Mouse (Mus musculus): ENCODE results near the gene Zfp607b. TPM values are rescaled to one million over a fixed set of nuclear protein-coding genes. Genes with fewer than 3 reads are reported as not detected.
A peak's percentile ranks its signal among the peaks of the same experiment; 100 is the strongest.

Zfp607b gene
- 1.2 and 4.2 TPM in 2 replicates for polyA plus RNA-seq (2011; ENCODE audit: insufficient read depth, insufficient read length, low replicate concordance, missing spikeins)

GRCm38 (mm10) chr7:27688815-27689612 is at the start of gene Zfp607b:
Gene Zfp607b (plus strand): TSS chr7:27689340.
- H3K4me1 ChIP-seq (ENCODE audit: control insufficient read depth, insufficient read depth, low read length) = no peaks in the 10 kb centered on the region
- TF ChIP-seq CTCF (IDR thresholded peaks at IDR 0.05; ENCODE audit: control insufficient read depth, insufficient read depth, low read length) (no peak), POLR2A (IDR thresholded peaks at IDR 0.05; ENCODE audit: borderline replicate concordance, control insufficient read depth, low read depth, low read length) (no peak)
- WGBS = under 1% methylated on average over 19 of the region's 19 CpGs
- H3K27ac ChIP-seq (ENCODE audit: control insufficient read depth, insufficient read depth, low read depth, low read length, poor library complexity) = no peak within 1 kb of the TSS
- peak within 1 kb of the TSS; percentile 44 for H3K4me3 ChIP-seq (replicated peaks; ENCODE audit: control insufficient read depth, low read depth, low read length)

- Histone ChIP-seq H3K4me3 (replicated peaks; ENCODE audit: control insufficient read depth, low read depth, low read length) (no peak overlapping the region), H3K4me1 (ENCODE audit: control insufficient read depth, insufficient read depth, low read length) (no peaks in the 10 kb centered on the region; the same call in 1 of the 2 replicates), H3K27ac (ENCODE audit: control insufficient read depth, insufficient read depth, low read depth, low read length, poor library complexity) (no peak overlapping the region)
- WGBS = 17% methylated on average over 1 of the region's 1 CpGs
- TF ChIP-seq CTCF (IDR thresholded peaks at IDR 0.05; ENCODE audit: control insufficient read depth, insufficient read depth, low read length) = no peak
Measured at GRCm38 (mm10) chr7:27644471-27644870, 44.7 kb upstream of the Zfp607b start.

- TF ChIP-seq POLR2A (IDR thresholded peaks at IDR 0.05; ENCODE audit: borderline replicate concordance, control insufficient read depth, low read depth, low read length) (no peak), CTCF (IDR thresholded peaks at IDR 0.05; ENCODE audit: control insufficient read depth, insufficient read depth, low read length) (no peak)
- Histone ChIP-seq H3K4me3 (replicated peaks; ENCODE audit: control insufficient read depth, low read depth, low read length) (no peak overlapping the region), H3K4me1 (ENCODE audit: control insufficient read depth, insufficient read depth, low read length) (no peaks in the 10 kb centered on the region), H3K27ac (ENCODE audit: control insufficient read depth, insufficient read depth, low read depth, low read length, poor library complexity) (no peak overlapping the region)
- 83% methylated on average over 7 of the region's 7 CpGs for WGBS
Measured at GRCm38 (mm10) chr7:27646516-27646915, 42.6 kb upstream of the Zfp607b start.

- Histone ChIP-seq H3K4me1 (ENCODE audit: control insufficient read depth, insufficient read depth, low read length) (no peaks in the 10 kb centered on the region; the same call in 1 of the 2 replicates), H3K27ac (ENCODE audit: control insufficient read depth, insufficient read depth, low read depth, low read length, poor library complexity) (no peak overlapping the region), H3K4me3 (replicated peaks; ENCODE audit: control insufficient read depth, low read depth, low read length) (no peak overlapping the region)
- WGBS = 84% methylated on average over 6 of the region's 6 CpGs
- no peak for TF ChIP-seq POLR2A (IDR thresholded peaks at IDR 0.05; ENCODE audit: borderline replicate concordance, control insufficient read depth, low read depth, low read length)
Measured at GRCm38 (mm10) chr7:27647281-27648002, 41.7 kb upstream of the Zfp607b start.

- Histone ChIP-seq H3K4me1 (ENCODE audit: control insufficient read depth, insufficient read depth, low read length) (no peaks in the 10 kb centered on the region; the same call in 1 of the 2 replicates), H3K4me3 (replicated peaks; ENCODE audit: control insufficient read depth, low read depth, low read length) (no peak overlapping the region), H3K27ac (ENCODE audit: control insufficient read depth, insufficient read depth, low read depth, low read length, poor library complexity) (no peak overlapping the region)
- TF ChIP-seq CTCF (IDR thresholded peaks at IDR 0.05; ENCODE audit: control insufficient read depth, insufficient read depth, low read length) = no peak
- no peak for TF ChIP-seq POLR2A (IDR thresholded peaks at IDR 0.05; ENCODE audit: borderline replicate concordance, control insufficient read depth, low read depth, low read length)
- WGBS = 83% methylated on average over 11 of the region's 11 CpGs
Measured at GRCm38 (mm10) chr7:27649723-27650122, 39.4 kb upstream of the Zfp607b start.

- Histone ChIP-seq H3K27ac (ENCODE audit: control insufficient read depth, insufficient read depth, low read depth, low read length, poor library complexity) (no peak overlapping the region), H3K4me3 (replicated peaks; ENCODE audit: control insufficient read depth, low read depth, low read length) (no peak overlapping the region), H3K4me1 (ENCODE audit: control insufficient read depth, insufficient read depth, low read length) (no peaks in the 10 kb centered on the region; the same call in 1 of the 2 replicates)
- TF ChIP-seq POLR2A (IDR thresholded peaks at IDR 0.05; ENCODE audit: borderline replicate concordance, control insufficient read depth, low read depth, low read length) (no peak), CTCF (IDR thresholded peaks at IDR 0.05; ENCODE audit: control insufficient read depth, insufficient read depth, low read length) (peak; percentile 58; the same call in 1 of the 2 replicates)
- WGBS = 3% methylated on average over 10 of the region's 10 CpGs
Measured at GRCm38 (mm10) chr7:27650949-27651348, 38.2 kb upstream of the Zfp607b start.

DNA sequence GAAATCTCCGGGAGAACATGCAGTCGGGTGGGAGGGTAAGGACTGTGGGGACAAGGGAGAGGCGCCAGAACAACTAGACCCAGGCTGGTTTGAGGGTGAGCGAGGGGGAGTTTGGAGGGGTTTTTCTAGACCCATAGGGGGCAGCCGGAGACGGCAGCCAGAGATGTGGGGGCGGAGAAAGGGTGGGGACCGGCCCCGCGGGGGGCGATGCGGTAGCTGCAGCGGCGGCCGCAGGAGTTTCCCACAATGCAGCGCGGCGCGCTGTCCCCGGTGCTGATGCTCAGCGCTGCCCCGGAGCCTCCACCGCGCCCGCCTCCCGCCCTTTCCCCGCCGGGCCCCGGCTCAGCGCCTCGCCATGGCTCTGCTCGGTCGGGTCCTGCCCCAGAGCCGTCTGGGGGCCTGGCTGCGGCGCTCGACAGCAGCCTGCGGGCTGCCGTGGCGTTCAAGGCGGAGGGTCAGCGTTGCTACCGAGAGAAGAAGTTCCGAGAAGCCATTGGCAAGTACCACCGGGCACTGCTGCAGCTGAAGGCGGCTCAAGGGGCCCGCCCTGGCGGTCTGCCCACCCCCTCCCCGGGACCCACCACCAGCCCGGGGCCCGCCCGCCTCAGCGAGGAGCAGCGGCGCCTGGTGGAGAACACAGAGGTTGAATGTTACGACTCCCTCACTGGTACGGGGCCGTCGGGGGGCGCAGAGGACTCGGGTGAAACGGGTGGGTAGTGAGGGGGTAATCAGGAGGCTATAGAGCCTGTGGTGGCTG is 35.3 kb upstream of the Zfp607b start, which contains the start of gene Ttc9b:
Gene Ttc9b (plus strand): TSS at position 235 of the 757 bp plus-strand sequence.
- no peak within 1 kb of the TSS for H3K27ac ChIP-seq (ENCODE audit: control insufficient read depth, insufficient read depth, low read depth, low read length, poor library complexity)
- WGBS = 3% methylated on average over 60 of the region's 62 CpGs
- H3K4me1 ChIP-seq (ENCODE audit: control insufficient read depth, insufficient read depth, low read length) = no peaks in the 10 kb centered on the region; the same call in 1 of the 2 replicates
- H3K4me3 ChIP-seq (replicated peaks; ENCODE audit: control insufficient read depth, low read depth, low read length) = no peak within 1 kb of the TSS
- TF ChIP-seq POLR2A (IDR thresholded peaks at IDR 0.05; ENCODE audit: borderline replicate concordance, control insufficient read depth, low read depth, low read length) = no peak
- TF ChIP-seq CTCF (IDR thresholded peaks at IDR 0.05; ENCODE audit: control insufficient read depth, insufficient read depth, low read length) = no peak

All from bone marrow, adult 2 months (tissue).